Mouse (Mus musculus) limb, embryonic 14.5 days (tissue): ENCODE measurements around the gene Hk1. TPM values are rescaled to one million over a fixed set of nuclear protein-coding genes. Genes with fewer than 3 reads are reported as not detected.

Experiments used
- ATAC-seq: fragments of 200-750 bp; cut with Nextera tagmentation; 2 replicates; pipeline ENCODE4 v1.8.0; 2017; ENCODE audit warnings: low read depth, moderate number of reproducible peaks, moderate TSS enrichment; ENCODE audit not compliant: low FRiP score
- DNase-seq: peaks from one replicate; pipeline ENCODE4 v3.0.0-alpha.2; 2015; ENCODE audit warnings: low spot score
- H3K27ac ChIP-seq: fragments of 300-500 bp; sonication (generic); replicated peaks from 2 replicates; pipeline ENCODE4 v1.5.1; 2014; ENCODE audit warnings: low read depth, mild to moderate bottlenecking, low read length, moderate library complexity, mixed read lengths
- H3K27me3 ChIP-seq: fragments of 300-500 bp; sonication (generic); 2 replicates; pipeline ENCODE4 v1.6.1; 2014; ENCODE audit warnings: low read length, mixed read lengths; ENCODE audit not compliant: control insufficient read depth, insufficient read depth
- H3K36me3 ChIP-seq: fragments of 300-500 bp; sonication (generic); 2 replicates; pipeline ENCODE4 v1.6.1; 2014; ENCODE audit warnings: mild to moderate bottlenecking, low read length, moderate library complexity, mixed read lengths; ENCODE audit not compliant: control insufficient read depth, insufficient read depth
- H3K4me1 ChIP-seq: fragments of 300-500 bp; sonication (generic); 2 replicates; pipeline ENCODE4 v1.6.1; 2014; ENCODE audit warnings: antibody characterized with exemption, low read length, mixed read lengths; ENCODE audit not compliant: control insufficient read depth, insufficient read depth
- H3K4me2 ChIP-seq: fragments of 300-500 bp; sonication (generic); replicated peaks from 2 replicates; pipeline ENCODE4 v1.6.1; 2014; ENCODE audit warnings: low read depth, mild to moderate bottlenecking, low read length, moderate library complexity; ENCODE audit not compliant: severe bottlenecking
- H3K4me3 ChIP-seq: fragments of 300-500 bp; sonication (generic); replicated peaks from 2 replicates; pipeline ENCODE4 v1.5.1; 2014; ENCODE audit warnings: low read length
- H3K9ac ChIP-seq: fragments of 300-500 bp; sonication (generic); 2 replicates; pipeline ENCODE4 v1.6.1; 2014; ENCODE audit warnings: mild to moderate bottlenecking, low read depth, low read length, moderate library complexity; ENCODE audit not compliant: severe bottlenecking
- H3K9me3 ChIP-seq: fragments of 300-500 bp; sonication (generic); 2 replicates; pipeline ENCODE4 v1.6.1; 2016; ENCODE audit warnings: low read length; ENCODE audit not compliant: control insufficient read depth
- POLR2A ChIP-seq: fragments of 200-500 bp; IDR thresholded peaks from 2 replicates; pipeline ENCODE4 v1.8.0; 2012; ENCODE audit warnings: inconsistent platforms, mild to moderate bottlenecking, moderate library complexity, borderline replicate concordance; ENCODE audit not compliant: insufficient read depth, insufficient read length; ENCODE audit errors: extremely low read depth
- WGBS: fragments of 180-500 bp; shearing (Covaris S2); extraction: QIAGEN DNeasy Blood & Tissue Kit; methylation state at CpG from one replicate; pipeline ENCODE4 v1.1.7; 2014; 5-methylcytosine and 5-hydroxymethylcytosine counted together
- polyA plus RNA-seq, 2 experiments: library from polyadenylated mRNA; depleted of rRNA in 1 of 2; stranded (reverse) in 1 of 2; unstranded in 1 of 2; fragments of >200 nt; fragmentation: Nextera tagmentation in 1 of 2; extraction: Ambion mirVana in 1 of 2; gene quantifications; 2 replicates each; pipeline versions ENCODE4 v1.2.1 to v1.2.3; 2012 to 2014

Gene Hk1
- polyA plus RNA-seq, 2 experiments = 29.2 to 32.1 TPM

DNA sequence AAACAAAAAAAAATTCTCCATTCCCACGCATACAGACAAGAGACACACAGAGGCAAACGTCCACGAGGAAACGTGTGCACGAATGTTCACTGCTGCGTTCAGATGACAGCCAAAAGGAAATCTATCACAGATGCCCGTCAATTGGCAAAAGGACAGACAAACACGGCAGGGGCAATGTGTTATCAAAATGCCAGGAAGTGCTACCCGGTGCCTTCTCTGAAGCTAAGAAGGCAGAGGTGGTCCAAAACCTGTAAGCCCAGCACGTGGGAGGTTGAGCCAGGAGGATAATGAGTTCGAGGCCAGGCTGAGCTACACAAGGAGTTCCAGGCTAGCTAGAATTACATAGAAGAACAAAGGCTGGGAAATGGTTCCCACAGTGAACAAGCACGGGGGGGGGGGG, 47.9 kb downstream of the Hk1 start:
- H3K27me3 ChIP-seq = no peaks in the 10 kb centered on the region
- no peak overlapping the region for H3K27ac ChIP-seq
- no peak for ATAC-seq
- 75% methylated on average over 12 of the region's 12 CpGs for WGBS
- H3K4me1 ChIP-seq = peaks cover 8% of the 10 kb centered on the region; the same call in 1 of the 2 replicates
- no peak overlapping the region for H3K4me3 ChIP-seq
- TF ChIP-seq POLR2A = no peak
- no peaks in the 10 kb centered on the region for H3K36me3 ChIP-seq
- DNase-seq = no peak
- H3K4me2 ChIP-seq = no peak overlapping the region
- H3K9ac ChIP-seq = no peak overlapping the region
- H3K9me3 ChIP-seq = no peaks in the 10 kb centered on the region

DNA sequence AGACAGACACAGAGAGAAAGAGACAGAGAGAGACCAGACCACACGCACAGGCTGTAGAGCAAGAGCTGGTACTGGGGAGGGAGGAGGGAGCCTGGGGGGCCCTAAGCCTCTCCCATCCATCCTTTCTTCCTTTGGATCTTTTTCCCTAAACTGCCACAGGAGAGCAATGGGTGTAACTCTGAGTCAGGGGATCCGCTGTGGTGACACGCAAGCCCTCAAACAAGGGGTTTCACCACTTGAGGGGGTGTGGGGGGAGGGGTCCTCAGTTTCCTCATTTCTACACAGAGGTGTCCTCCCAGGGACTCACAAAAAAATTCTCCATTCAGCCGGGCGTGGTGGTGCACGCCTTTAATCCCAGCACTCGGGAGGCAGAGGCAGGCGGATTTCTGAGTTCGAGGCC, 48.4 kb downstream of the Hk1 start:
- H3K9ac ChIP-seq = no peak overlapping the region
- H3K4me1 ChIP-seq = 0 out of 2 replicates have a peak, but pooled peaks cover 4% of the 10 kb centered on the region
- 95% methylated on average over 7 of the region's 9 CpGs for WGBS
- H3K36me3 ChIP-seq = no peaks in the 10 kb centered on the region
- no peaks in the 10 kb centered on the region for H3K27me3 ChIP-seq
- DNase-seq (no peak), ATAC-seq (no peak)
- no peak for TF ChIP-seq POLR2A
- no peak overlapping the region for H3K4me3 ChIP-seq
- H3K9me3 ChIP-seq = no peaks in the 10 kb centered on the region
- no peak overlapping the region for H3K27ac ChIP-seq
- no peak overlapping the region for H3K4me2 ChIP-seq

DNA sequence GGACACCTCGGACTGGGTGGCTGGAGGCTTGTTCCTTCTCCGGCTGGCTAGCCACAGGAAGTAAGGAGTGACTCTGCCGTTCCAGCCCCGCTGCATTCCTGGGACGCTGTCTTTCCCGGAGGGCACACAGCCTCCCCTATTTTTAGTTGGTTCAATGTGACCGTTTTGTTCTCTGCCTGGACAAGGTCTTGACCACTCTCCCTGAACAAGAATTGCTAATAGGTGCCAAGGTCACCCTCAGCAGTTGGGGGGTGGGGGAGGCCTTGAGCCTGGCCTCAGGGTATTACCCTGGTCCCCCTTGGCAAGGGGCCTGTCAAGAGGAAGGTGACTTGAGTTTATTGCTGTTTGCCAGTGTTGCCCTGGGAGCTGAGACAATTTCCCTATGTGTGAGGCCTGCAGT, 49.9 kb downstream of the Hk1 start:
- no peak overlapping the region for H3K27ac ChIP-seq
- no peaks in the 10 kb centered on the region for H3K27me3 ChIP-seq
- TF ChIP-seq POLR2A = no peak
- H3K4me2 ChIP-seq = no peak overlapping the region
- H3K4me1 ChIP-seq = no peaks in the 10 kb centered on the region
- H3K9ac ChIP-seq = no peak overlapping the region
- no peaks in the 10 kb centered on the region for H3K9me3 ChIP-seq
- WGBS = 51% methylated on average over 7 of the region's 7 CpGs
- no peak overlapping the region for H3K4me3 ChIP-seq
- no peaks in the 10 kb centered on the region for H3K36me3 ChIP-seq
- ATAC-seq = no peak
- DNase-seq = no peak

DNA sequence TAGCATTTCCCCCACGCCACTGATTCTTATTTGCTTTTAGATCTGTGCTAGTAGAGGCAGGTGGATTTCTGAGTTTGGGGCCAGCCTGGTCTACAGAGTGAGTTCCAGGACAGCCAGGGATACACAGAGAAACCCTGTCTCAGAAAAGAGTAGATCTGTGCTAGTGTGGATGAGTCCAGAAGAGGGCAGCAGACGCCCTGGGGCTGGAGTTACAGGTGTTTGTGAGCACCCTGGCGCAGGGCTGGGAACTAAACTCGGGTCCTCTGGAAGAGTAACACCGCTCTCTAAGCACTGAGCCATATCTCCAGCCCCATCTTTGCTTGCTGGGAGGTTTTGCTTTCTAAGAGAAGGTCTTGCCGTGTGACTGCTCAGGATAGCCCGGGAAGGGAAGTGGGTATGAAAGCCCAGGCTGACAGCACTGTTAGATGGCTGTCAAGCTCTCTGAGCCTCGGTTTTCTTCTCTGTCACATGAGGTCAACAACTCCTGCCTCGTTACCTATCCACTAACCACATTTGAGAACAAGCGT, 50.8 kb downstream of the Hk1 start:
- H3K4me2 ChIP-seq = no peak overlapping the region
- H3K4me1 ChIP-seq = no peaks in the 10 kb centered on the region
- WGBS = 91% methylated on average over 10 of the region's 10 CpGs
- H3K4me3 ChIP-seq = no peak overlapping the region
- no peaks in the 10 kb centered on the region for H3K36me3 ChIP-seq
- ATAC-seq = no peak
- no peak for TF ChIP-seq POLR2A
- H3K9me3 ChIP-seq = no peaks in the 10 kb centered on the region
- no peaks in the 10 kb centered on the region for H3K27me3 ChIP-seq
- H3K9ac ChIP-seq = no peak overlapping the region
- H3K27ac ChIP-seq = no peak overlapping the region
- DNase-seq = no peak

DNA sequence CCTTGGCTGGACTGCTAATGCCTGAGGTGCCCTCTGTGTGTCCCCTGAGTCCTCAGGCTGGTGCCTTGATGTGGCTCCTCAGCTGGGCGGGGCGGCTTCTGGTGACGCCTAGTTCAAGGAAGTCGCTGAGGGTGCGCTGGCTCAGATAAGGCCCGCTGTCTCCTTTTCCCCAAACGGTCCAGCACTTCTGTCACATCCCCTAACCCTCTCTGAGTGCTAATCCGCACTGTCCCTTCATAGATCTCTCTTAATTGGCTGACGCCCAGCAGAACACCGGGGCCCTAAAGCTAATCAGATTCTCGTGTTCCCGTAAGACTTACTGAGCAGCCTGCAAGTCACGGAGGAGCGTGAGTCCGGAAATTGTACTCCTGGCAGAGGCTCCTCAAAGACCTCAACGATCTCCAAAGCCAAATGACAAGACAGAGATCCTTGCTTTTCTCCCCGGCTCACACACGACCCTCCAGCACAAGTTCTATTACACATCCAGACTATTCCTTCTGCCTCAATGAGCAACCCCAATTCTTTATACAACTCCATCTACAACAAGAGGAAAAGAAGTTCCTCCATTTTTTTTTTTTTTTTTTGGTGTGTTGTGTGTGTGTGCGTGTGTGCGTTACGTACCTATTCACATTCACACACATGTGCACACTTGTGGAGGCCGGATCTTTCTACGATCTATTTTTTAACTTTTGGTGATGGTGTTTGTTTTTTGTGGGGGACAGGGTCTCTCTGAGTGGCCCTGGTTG, 52.0 kb downstream of the Hk1 start:
- H3K27me3 ChIP-seq = no peaks in the 10 kb centered on the region
- H3K9me3 ChIP-seq = no peaks in the 10 kb centered on the region
- no peak overlapping the region for H3K4me3 ChIP-seq
- no peaks in the 10 kb centered on the region for H3K4me1 ChIP-seq
- no peak overlapping the region for H3K27ac ChIP-seq
- TF ChIP-seq POLR2A = no peak
- WGBS = 47% methylated on average over 23 of the region's 23 CpGs
- ATAC-seq = no peak
- no peak for DNase-seq
- no peak overlapping the region for H3K9ac ChIP-seq
- no peak overlapping the region for H3K4me2 ChIP-seq
- H3K36me3 ChIP-seq = no peaks in the 10 kb centered on the region
